Mouse (Mus musculus): ENCODE results near the gene Chd5. TPM values are rescaled to one million over a fixed set of nuclear protein-coding genes. Genes with fewer than 3 reads are reported as not detected.

Chd5 gene
- total RNA-seq, 2 experiments from 2014 or later, result 176 to 179 TPM

DNA sequence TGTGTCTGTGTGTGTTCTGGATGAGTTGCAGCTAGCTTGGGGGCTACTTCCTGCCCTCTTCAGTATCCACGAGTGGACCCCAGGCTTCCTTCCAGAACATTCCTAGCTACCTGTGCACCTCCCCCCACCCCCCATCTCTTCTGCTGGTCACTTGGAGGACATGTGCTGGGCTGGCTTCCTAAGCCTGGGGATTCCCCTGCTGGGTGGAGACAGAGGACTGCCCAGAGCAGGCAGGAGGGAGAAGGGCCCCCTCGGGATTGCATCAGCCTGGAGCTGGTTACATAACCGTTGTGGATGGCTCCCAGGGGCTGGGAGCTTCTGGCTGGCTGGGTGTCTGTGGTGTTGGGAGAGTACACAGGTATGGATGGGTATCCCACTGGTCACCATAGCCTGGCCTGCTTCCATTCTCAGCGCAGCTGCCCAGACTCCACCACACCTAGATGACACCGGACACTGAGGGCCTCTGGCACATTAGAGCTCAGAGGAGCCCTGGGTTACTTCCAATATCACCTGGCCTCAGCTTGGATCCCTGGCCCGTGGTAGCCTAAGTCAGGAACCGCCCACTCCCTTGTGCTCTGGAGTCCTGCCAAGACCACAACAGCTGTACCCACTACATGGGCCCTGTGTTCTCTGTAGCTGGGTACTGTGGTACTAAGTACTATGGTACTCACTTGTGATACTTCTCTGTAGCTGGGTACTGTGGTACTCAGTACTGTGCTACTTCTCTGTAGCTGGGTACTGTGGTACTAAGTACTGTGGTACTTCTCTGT, 6.9 kb downstream of the Chd5 start:
- intact Hi-C loops (cut with DNase I), result loop anchor here (10.0 kb wide), 1 partner anchor 149 kb away; no protein-coding TSS in a partner anchor
- peak in 1 of 2 experiments; percentile 59 for DNase-seq (ENCODE audit: extremely low spot score in 1 of 2, low spot score in 2 of 2)

GRCm38 (mm10) chr4:152349837-152350381, 11.5 kb downstream of the Chd5 start:
- intact Hi-C loops (cut with DNase I), result loop anchor here (10.0 kb wide), 1 partner anchor 145 kb away; no protein-coding TSS in a partner anchor
- DNase-seq (ENCODE audit: extremely low spot score in 1 of 2, low spot score in 2 of 2), result peak; percentile 78 to 84

DNA sequence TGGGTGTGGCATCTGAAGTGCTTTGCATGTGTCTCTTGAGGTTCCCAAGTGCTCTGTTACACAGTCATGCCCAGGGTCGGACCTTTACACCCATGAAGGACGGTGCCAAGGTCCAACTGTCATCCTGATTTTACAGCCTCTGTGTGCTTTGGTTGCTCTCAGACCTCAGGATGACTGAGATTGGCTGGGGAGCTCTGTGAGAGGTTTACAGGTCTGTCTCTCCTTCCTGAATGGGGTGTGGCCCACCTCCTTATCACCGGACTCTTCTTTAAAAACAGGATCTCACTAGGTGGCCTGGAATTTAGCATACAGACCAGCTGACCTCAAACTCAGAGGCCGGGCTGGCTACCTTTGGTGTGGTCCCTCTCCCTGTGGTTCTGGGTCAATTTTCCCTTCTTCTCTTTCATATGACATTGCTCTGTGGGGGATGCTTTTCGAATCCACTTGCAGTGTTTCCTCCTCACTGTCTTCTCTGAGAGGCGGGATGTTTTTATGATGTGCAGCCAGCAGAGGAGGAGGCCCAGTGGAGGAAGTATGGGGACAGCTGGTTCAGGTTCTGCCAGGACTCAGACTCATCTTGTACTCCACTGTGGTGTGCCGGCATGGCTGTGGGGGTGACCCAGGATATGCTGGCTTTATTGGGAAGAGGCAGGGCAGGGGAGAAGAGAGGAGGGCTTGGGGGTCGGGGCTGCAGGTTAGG, 12.4 kb downstream of the Chd5 start:
- no peak for DNase-seq (ENCODE audit: extremely low spot score in 1 of 2, low spot score in 2 of 2)
- intact Hi-C loops (cut with DNase I), result no loop called here

GRCm38 (mm10) chr4:152351422-152352305, 13.2 kb downstream of the Chd5 start:
- peak in 1 of 2 experiments; percentile 65 for DNase-seq (ENCODE audit: extremely low spot score in 1 of 2, low spot score in 2 of 2)
- intact Hi-C loops (cut with DNase I), result no loop called here

- intact Hi-C loops (cut with DNase I), result no loop called here
- no peak for DNase-seq (ENCODE audit: extremely low spot score in 1 of 2, low spot score in 2 of 2)
Measured at GRCm38 (mm10) chr4:152353886-152354637, 15.6 kb downstream of the Chd5 start.

DNA sequence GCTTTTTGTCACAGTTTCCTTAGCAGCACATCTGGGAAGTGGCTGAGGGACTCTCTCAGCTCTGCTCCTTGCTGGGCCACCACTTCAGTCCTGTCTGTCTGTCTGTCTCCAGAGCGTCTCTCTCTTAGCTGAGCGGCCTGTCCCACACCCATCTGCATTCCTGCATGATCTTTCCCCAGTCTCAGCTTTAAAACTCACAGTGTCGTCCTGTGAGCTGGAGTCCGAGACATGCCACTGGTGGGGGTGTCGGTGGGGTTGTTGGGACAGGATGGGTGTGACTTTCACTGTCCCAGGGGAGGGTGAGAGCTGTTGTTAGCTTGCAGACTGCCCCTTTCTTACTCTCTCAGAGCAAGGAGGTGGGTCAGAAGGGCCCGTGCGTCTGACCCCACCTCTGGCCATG, 17.2 kb downstream of the Chd5 start:
- intact Hi-C loops (cut with DNase I), result no loop called here
- no peak for DNase-seq (ENCODE audit: extremely low spot score in 1 of 2, low spot score in 2 of 2)

- intact Hi-C loops (cut with DNase I), result no loop called here
- DNase-seq (ENCODE audit: extremely low spot score in 1 of 2, low spot score in 2 of 2), result no peak
Measured at GRCm38 (mm10) chr4:152359700-152360099, 21.2 kb downstream of the Chd5 start.

GRCm38 (mm10) chr4:152360855-152361254, 22.4 kb downstream of the Chd5 start:
- intact Hi-C loops (cut with DNase I), result no loop called here
- DNase-seq (ENCODE audit: extremely low spot score in 1 of 2, low spot score in 2 of 2), result peak in 1 of 2 experiments; percentile 64

GRCm38 (mm10) chr4:152362180-152362579, 23.7 kb downstream of the Chd5 start:
- intact Hi-C loops (cut with DNase I), result no loop called here
- no peak for DNase-seq (ENCODE audit: extremely low spot score in 1 of 2, low spot score in 2 of 2)

GRCm38 (mm10) chr4:152365228-152365627, 26.8 kb downstream of the Chd5 start:
- intact Hi-C loops (cut with DNase I), result no loop called here
- no peak for DNase-seq (ENCODE audit: extremely low spot score in 1 of 2, low spot score in 2 of 2)

DNA sequence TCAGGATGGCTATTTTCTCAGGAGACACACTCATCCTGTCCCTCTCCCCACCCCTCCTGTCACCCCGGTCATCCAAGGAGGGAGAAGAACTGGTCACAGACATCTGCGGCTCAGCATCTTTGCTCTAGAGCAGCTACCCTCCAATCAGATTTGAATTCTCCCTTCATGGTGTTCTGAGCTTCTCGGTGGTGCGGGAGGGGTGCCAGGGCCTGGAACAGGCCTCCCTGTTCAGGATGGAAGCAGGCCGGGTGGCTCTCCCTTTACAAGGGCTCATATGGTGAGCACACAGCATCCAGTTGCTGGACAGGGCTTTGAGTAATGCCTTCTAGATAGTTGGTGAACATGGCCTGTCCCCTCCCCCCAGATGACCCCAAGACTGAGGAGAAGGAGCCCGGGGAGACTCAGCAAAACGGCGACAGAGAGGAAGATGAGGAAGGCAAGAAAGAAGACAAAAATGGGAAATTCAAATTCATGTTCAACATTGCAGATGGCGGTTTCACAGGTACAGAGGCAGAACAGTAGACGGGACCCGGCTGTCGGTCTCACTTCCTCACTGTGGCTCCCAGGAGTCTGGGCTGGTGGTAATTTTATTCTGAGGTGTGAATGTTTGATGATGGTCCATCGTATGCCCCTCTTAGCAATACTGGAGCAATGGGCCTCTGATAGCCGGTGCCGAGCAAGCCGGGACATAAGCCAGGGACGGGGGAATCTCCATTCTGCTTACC, 44.2 kb downstream of the Chd5 start:
- intact Hi-C loops (cut with DNase I), result no loop called here
- no peak for DNase-seq (ENCODE audit: extremely low spot score in 1 of 2, low spot score in 2 of 2)

DNA sequence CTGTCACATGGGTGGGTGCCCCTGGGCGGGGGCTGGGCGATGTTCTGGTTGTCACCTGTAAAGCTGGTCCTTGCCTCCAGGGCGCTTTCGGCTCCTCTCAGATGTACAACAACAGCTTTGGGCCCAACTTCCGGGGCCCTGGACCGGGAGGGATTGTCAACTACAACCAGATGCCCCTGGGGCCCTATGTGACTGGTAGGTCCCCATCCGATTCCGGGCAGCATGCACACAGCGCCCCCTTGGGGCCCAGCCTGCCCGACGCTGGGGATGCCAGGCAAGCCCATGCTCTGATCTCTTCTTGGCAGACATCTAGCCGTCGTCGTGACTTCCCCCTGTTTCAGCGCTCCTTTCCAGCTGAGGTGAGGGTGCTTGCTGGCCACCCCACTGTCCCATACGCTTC, 47.2 kb downstream of the Chd5 start:
- intact Hi-C loops (cut with DNase I), result no loop called here
- DNase-seq (ENCODE audit: extremely low spot score in 1 of 2, low spot score in 2 of 2), result no peak

GRCm38 (mm10) chr4:152392192-152392591, 53.7 kb downstream of the Chd5 start:
- peak; percentile 52 to 76 for DNase-seq (ENCODE audit: extremely low spot score in 1 of 2, low spot score in 2 of 2)
- intact Hi-C loops (cut with DNase I), result no loop called here

DNA sequence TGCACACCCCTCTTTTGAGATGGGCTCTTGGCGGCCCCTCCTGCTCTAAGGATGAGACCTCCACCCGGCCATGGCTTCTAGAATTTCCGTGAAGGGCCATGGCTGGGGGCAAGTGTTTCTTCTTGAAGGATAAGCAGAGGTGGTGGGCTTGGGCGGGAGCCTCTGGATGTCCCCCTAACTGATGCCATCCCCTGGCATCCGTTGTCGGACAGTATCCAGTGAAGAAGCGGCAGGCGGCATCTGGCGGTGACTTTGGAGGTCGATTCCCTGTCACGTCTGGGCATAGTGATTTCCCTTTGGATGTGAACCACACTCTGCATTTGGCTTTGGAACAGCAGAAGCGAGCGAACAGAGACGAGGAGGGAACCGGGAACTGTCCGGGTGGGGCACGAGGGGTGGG, 54.2 kb downstream of the Chd5 start:
- intact Hi-C loops (cut with DNase I), result no loop called here
- no peak for DNase-seq (ENCODE audit: extremely low spot score in 1 of 2, low spot score in 2 of 2)

GRCm38 (mm10) chr4:152398926-152399325, 60.5 kb downstream of the Chd5 start:
- intact Hi-C loops (cut with DNase I), result no loop called here
- DNase-seq (ENCODE audit: extremely low spot score in 1 of 2, low spot score in 2 of 2), result no peak

DNA sequence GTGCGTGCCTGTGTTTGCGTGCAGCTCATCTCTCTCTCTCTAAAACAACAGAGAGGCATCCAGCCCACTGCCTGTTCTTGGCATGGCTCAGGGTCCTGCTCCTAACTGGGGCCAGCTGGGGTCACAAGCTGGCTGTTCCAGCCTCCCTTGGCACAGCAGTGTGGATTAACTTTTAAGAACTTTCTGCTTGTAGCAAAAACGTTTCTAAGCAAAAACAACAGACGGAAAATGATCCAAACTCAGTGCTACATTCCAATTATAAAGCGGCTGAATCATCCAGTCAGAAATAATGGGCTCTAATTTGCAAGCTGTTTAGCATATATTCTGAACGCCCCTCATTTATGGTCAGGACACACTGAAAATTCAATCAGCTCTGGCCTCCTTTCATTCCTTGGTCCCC, 66.7 kb downstream of the Chd5 start:
- peak in 1 of 2 experiments; percentile 38 for DNase-seq (ENCODE audit: extremely low spot score in 1 of 2, low spot score in 2 of 2)
- intact Hi-C loops (cut with DNase I), result no loop called here

GRCm38 (mm10) chr4:152405671-152406201, 67.3 kb downstream of the Chd5 start:
- intact Hi-C loops (cut with DNase I), result no loop called here
- no peak for DNase-seq (ENCODE audit: extremely low spot score in 1 of 2, low spot score in 2 of 2)
